21 mouse cellular contexts compared by ENCODE assay signal in the genomic region with DNA sequence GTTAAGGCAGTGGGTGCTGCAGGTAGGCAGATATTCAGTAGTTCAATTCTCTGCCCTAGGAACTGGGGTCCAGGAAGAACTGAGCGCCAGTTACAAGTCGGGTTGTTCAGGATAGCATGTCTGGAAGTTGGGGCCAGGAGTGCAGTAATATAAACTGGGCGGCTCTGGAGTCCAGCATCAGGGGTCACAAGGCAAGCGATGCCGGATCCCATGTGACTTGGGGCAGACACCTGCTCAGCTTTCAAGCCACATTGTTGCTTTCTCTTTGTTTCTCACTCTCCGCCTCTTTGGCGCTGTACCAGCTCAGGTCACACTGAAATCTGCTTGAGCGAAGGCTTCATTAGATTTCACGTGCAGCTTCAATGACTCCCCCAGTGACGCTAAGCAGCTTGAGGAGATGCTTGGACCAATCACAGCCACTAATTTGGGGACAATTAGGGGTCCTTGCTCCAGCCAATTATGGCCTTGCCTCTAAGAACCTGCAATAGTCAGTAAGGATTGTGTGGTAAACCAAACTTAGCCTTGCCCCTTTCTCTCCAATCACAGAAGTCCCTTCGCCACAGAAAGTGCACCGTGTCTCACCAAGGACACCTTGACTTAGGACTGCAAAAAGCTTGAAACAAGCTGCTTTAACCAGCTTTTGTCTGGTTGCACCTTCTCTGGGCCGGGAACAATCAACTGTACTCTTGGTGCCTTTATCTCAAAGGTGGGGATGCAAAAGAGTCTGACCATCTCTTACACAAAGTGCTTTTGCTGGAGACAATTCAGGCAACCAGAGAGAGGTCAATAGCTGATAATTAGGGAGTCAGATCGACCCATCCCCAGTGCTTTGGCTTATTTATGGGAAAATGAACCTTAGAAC. TPM values are rescaled to one million over a fixed set of nuclear protein-coding genes. Genes with fewer than 3 reads are reported as not detected.
DNase-seq lines count a peak whose midpoint lies in the region; ATAC-seq lines count a peak whose summit lies in the region.
"Had no signal": no experiment of that assay in that cellular context is flagged by ENCODE, and none has a peak within 500 bp of the region (broad histone marks: within the 10 kb centered on the region; RNA-seq: fewer than 3 reads in every experiment).

No protein-coding gene starts in this region.

- H3K4me3 ChIP-seq in hindbrain, embryonic 10.5 days = no peak overlapping the region
- H3K4me3 ChIP-seq in hindbrain, embryonic 11.5 days (ENCODE audit: low read depth, low read length) = no peak overlapping the region
- H3K4me3 ChIP-seq: heart, embryonic 13.5 days; layer of hippocampus, adult 2 months; myocyte had no signal

- H3K4me2 ChIP-seq in hindbrain, embryonic 11.5 days (replicated peaks; ENCODE audit: low read depth, low read length) = no peak overlapping the region
- H3K4me2 ChIP-seq: heart, embryonic 13.5 days had no signal

- H3K9me3 ChIP-seq in hindbrain, embryonic 10.5 days = no peaks in the 10 kb centered on the region
- H3K9me3 ChIP-seq in hindbrain, embryonic 11.5 days (ENCODE audit: control insufficient read depth, low read length) = no peaks in the 10 kb centered on the region
- H3K9me3 ChIP-seq: heart, embryonic 13.5 days had no signal

- H3K4me1 ChIP-seq in hindbrain, embryonic 10.5 days (replicated peaks) = peaks cover 32% of the 10 kb centered on the region
- H3K4me1 ChIP-seq in hindbrain, embryonic 11.5 days (replicated peaks; ENCODE audit: control insufficient read depth, insufficient read depth, low read length) = no peaks in the 10 kb centered on the region

- H3K27ac ChIP-seq in hindbrain, embryonic 10.5 days = peak overlapping the region; percentile 54; the same call in 1 of the 2 replicates
- H3K27ac ChIP-seq in hindbrain, embryonic 11.5 days (ENCODE audit: low read depth, low read length) = no peak overlapping the region
- H3K27ac ChIP-seq: heart, embryonic 13.5 days; layer of hippocampus, adult 2 months had no signal

- no peaks in the 10 kb centered on the region for H3K36me3 ChIP-seq in hindbrain, embryonic 10.5 days
- no peaks in the 10 kb centered on the region for H3K36me3 ChIP-seq in hindbrain, embryonic 11.5 days (ENCODE audit: control insufficient read depth, insufficient read depth, low read length)
- H3K36me3 ChIP-seq: heart, embryonic 13.5 days had no signal

- no peak overlapping the region for H3K9ac ChIP-seq in hindbrain, embryonic 11.5 days (ENCODE audit: low read depth, low read length)
- H3K9ac ChIP-seq: heart, embryonic 13.5 days had no signal

- intact Hi-C loops in left cerebral cortex, postnatal 25 days (cut with DNase I) = no loop called here

- DNase-seq in embryo, embryonic 10 days (ENCODE audit: low spot score) = peak; percentile 15
- no peak for DNase-seq in embryo, embryonic 9.5 days (ENCODE audit: extremely low spot score)
- DNase-seq in hindbrain, embryonic 10.5 days (ENCODE audit: low spot score) = no peak
- no peak for DNase-seq in hindbrain, embryonic 11.5 days (ENCODE audit: low spot score)
- peak; percentile 66 for DNase-seq in retina, postnatal 1 day
- no peak for DNase-seq in retina, embryonic 14.5 days (ENCODE audit: low spot score)
- DNase-seq in left cerebral cortex, postnatal 25 days (ENCODE audit: low spot score in 2 of 2) = no peak
- no peak for DNase-seq in thymus, postnatal 14 days
- DNase-seq: adrenal gland, adult 8-10 months; embryo, embryonic 11 days; kidney, adult 18-20 months; kidney, postnatal 14 days; left cerebral cortex, postnatal 4 days; liver; lung, adult 18-20 months; lung, postnatal 14 days; midbrain, embryonic 14.5 days; thymus, postnatal 25 days had no signal

- WGBS in hindbrain, embryonic 10.5 days = 83% methylated on average over 14 of the region's 14 CpGs
- WGBS in hindbrain, embryonic 11.5 days = 78% methylated on average over 14 of the region's 14 CpGs

- no peak for ATAC-seq in hindbrain, embryonic 11.5 days (ENCODE audit: low FRiP score)

- no peaks in the 10 kb centered on the region for H3K27me3 ChIP-seq in hindbrain, embryonic 10.5 days (ENCODE audit: insufficient read depth, poor library complexity, severe bottlenecking)
- no peaks in the 10 kb centered on the region for H3K27me3 ChIP-seq in hindbrain, embryonic 11.5 days (ENCODE audit: control insufficient read depth, insufficient read depth, low read length)
- H3K27me3 ChIP-seq: heart, embryonic 13.5 days had no signal

RNA-seq across cellular contexts. Expression of a gene that starts 43.8 kb away (rescaled TPM):
- polyA plus RNA-seq in hindbrain, embryonic 10.5 days (2016; fragmentation: Nextera tagmentation; extraction: Ambion mirVana) = 80.4 and 85.0 TPM in 2 replicates
- 85.5 and 103 TPM in 2 replicates for polyA plus RNA-seq in hindbrain, embryonic 11.5 days (2014; fragmentation: Nextera tagmentation; extraction: Ambion mirVana)
- 10 to 100 TPM; 38.4 to 46.2 TPM for total RNA-seq in left cerebral cortex, postnatal 25 days (2021)

Comparison
In these comparisons a context has a peak if more than half of its experiments do, and no peak if none do; other contexts are left out.
1. DNase-seq: peak in embryo, embryonic 10 days (single experiment) and retina, postnatal 1 day (single experiment); none in embryo, embryonic 9.5 days (single experiment), hindbrain, embryonic 10.5 days (single experiment), hindbrain, embryonic 11.5 days (single experiment), retina, embryonic 14.5 days (single experiment), left cerebral cortex, postnatal 25 days (0 of 2) and thymus, postnatal 14 days (single experiment).